ENCODE assay signal across 8 mouse cellular contexts in genomic region chr17:24550416-24551049, GRCm38 (mm10). TPM values are rescaled to one million over a fixed set of nuclear protein-coding genes. Genes with fewer than 3 reads are reported as not detected.
DNase-seq lines count a peak whose midpoint lies in the region; ATAC-seq lines count a peak whose summit lies in the region.

No protein-coding gene starts in this region.

- peak; percentile 78 for DNase-seq in right cerebral cortex, adult 18-20 months
- DNase-seq in right cerebral cortex, postnatal 25 days: no peak
- peak; percentile 79 for DNase-seq in embryonic facial prominence, embryonic 11.5 days (ENCODE audit: low spot score)
- DNase-seq in kidney, adult 11 months: peak; percentile 75

- peak overlapping the region; percentile 89 for H3K4me2 ChIP-seq in embryonic facial prominence, embryonic 11.5 days (ENCODE audit: low read depth, low read length)
- peak overlapping the region; percentile 51 for H3K4me2 ChIP-seq in limb, embryonic 15.5 days
- H3K4me2 ChIP-seq in midbrain, embryonic 15.5 days: peak overlapping the region; percentile 87
- H3K4me2 ChIP-seq in stomach, embryonic 14.5 days (replicated peaks; ENCODE audit: low read depth, low read length): peak overlapping the region; percentile 70

- peak; percentile 86 for ATAC-seq in embryonic facial prominence, embryonic 11.5 days (replicated peaks; ENCODE audit: insufficient number of reproducible peaks, low FRiP score, low TSS enrichment, low read depth)
- peak; percentile 25 for ATAC-seq in granulocyte monocyte progenitor cell, adult 5-6 weeks (replicated peaks; ENCODE audit: poor library complexity, severe bottlenecking)
- peak; percentile 40 for ATAC-seq in limb, embryonic 15.5 days (ENCODE audit: insufficient number of reproducible peaks, low FRiP score, low TSS enrichment, low read depth)
- peak; percentile 85 for ATAC-seq in midbrain, embryonic 15.5 days (replicated peaks)
- ATAC-seq in stomach, embryonic 14.5 days (ENCODE audit: insufficient number of reproducible peaks, insufficient read depth, low FRiP score, low read depth): peak; percentile 68

- no peaks in the 10 kb centered on the region for H3K27me3 ChIP-seq in embryonic facial prominence, embryonic 11.5 days (ENCODE audit: control insufficient read depth, insufficient read depth, low read length)
- H3K27me3 ChIP-seq in limb, embryonic 15.5 days: no peaks in the 10 kb centered on the region
- 0 out of 2 replicates have a peak, but pooled peaks cover 6% of the 10 kb centered on the region for H3K27me3 ChIP-seq in midbrain, embryonic 15.5 days (replicated peaks)
- no peaks in the 10 kb centered on the region for H3K27me3 ChIP-seq in stomach, embryonic 14.5 days (ENCODE audit: control insufficient read depth, insufficient read depth, low read length)

- no peaks in the 10 kb centered on the region for H3K9me3 ChIP-seq in embryonic facial prominence, embryonic 11.5 days (replicated peaks; ENCODE audit: control insufficient read depth, low read length)
- H3K9me3 ChIP-seq in limb, embryonic 15.5 days: no peaks in the 10 kb centered on the region
- H3K9me3 ChIP-seq in midbrain, embryonic 15.5 days: no peaks in the 10 kb centered on the region
- no peaks in the 10 kb centered on the region for H3K9me3 ChIP-seq in stomach, embryonic 14.5 days (ENCODE audit: control insufficient read depth, low read depth, low read length)

- peak overlapping the region; percentile 90 for H3K4me3 ChIP-seq in embryonic facial prominence, embryonic 11.5 days (ENCODE audit: low read depth, low read length)
- peak overlapping the region; percentile 73 for H3K4me3 ChIP-seq in limb, embryonic 15.5 days
- peak overlapping the region; percentile 91 for H3K4me3 ChIP-seq in midbrain, embryonic 15.5 days
- peak overlapping the region; percentile 90 for H3K4me3 ChIP-seq in stomach, embryonic 14.5 days (ENCODE audit: low read depth, low read length)

- H3K36me3 ChIP-seq in embryonic facial prominence, embryonic 11.5 days (replicated peaks; ENCODE audit: control insufficient read depth, insufficient read depth, low read depth, low read length): no peaks in the 10 kb centered on the region
- no peaks in the 10 kb centered on the region for H3K36me3 ChIP-seq in limb, embryonic 15.5 days
- no peaks in the 10 kb centered on the region for H3K36me3 ChIP-seq in midbrain, embryonic 15.5 days (replicated peaks)
- H3K36me3 ChIP-seq in stomach, embryonic 14.5 days (ENCODE audit: control insufficient read depth, insufficient read depth, low read length): no peaks in the 10 kb centered on the region

- peak overlapping the region; percentile 93 for H3K27ac ChIP-seq in embryonic facial prominence, embryonic 11.5 days (replicated peaks; ENCODE audit: low read depth, low read length)
- H3K27ac ChIP-seq in limb, embryonic 15.5 days: peak overlapping the region; percentile 94
- peak overlapping the region; percentile 89 for H3K27ac ChIP-seq in midbrain, embryonic 15.5 days
- H3K27ac ChIP-seq in stomach, embryonic 14.5 days (ENCODE audit: low read length): peak overlapping the region; percentile 96

- no peaks in the 10 kb centered on the region; the same call in 1 of the 2 replicates for H3K4me1 ChIP-seq in embryonic facial prominence, embryonic 11.5 days (ENCODE audit: control insufficient read depth, insufficient read depth, low read length)
- peaks cover 39% of the 10 kb centered on the region for H3K4me1 ChIP-seq in limb, embryonic 15.5 days
- H3K4me1 ChIP-seq in midbrain, embryonic 15.5 days: peaks cover 34% of the 10 kb centered on the region
- H3K4me1 ChIP-seq in stomach, embryonic 14.5 days (ENCODE audit: control insufficient read depth, insufficient read depth, low read length): peaks cover 22% of the 10 kb centered on the region; the same call in 1 of the 2 replicates

- under 1% methylated on average over 40 of the region's 44 CpGs for WGBS in embryonic facial prominence, embryonic 11.5 days
- WGBS in limb, embryonic 15.5 days: under 1% methylated on average over 42 of the region's 44 CpGs
- WGBS in midbrain, embryonic 15.5 days: under 1% methylated on average over 44 of the region's 44 CpGs
- under 1% methylated on average over 44 of the region's 44 CpGs for WGBS in stomach, embryonic 14.5 days

- peak overlapping the region; percentile 90 for H3K9ac ChIP-seq in embryonic facial prominence, embryonic 11.5 days (replicated peaks; ENCODE audit: low read length)
- H3K9ac ChIP-seq in limb, embryonic 15.5 days: peak overlapping the region; percentile 87
- peak overlapping the region; percentile 83 for H3K9ac ChIP-seq in midbrain, embryonic 15.5 days
- H3K9ac ChIP-seq in stomach, embryonic 14.5 days (replicated peaks; ENCODE audit: low read depth, low read length): peak overlapping the region; percentile 93

RNA-seq across cellular contexts. Expression of gene Pkd1, which starts 0.9 kb away (rescaled TPM):
- 9.6 and 16.6 TPM in 2 replicates for polyA plus RNA-seq in embryonic facial prominence, embryonic 11.5 days (2014; fragmentation: Nextera tagmentation; extraction: Ambion mirVana)
- 18.9 and 19.0 TPM in 2 replicates for total RNA-seq in granulocyte monocyte progenitor cell, adult 5-6 weeks (2014; fragmentation: Nextera tagmentation)
- 5.9 and 9.1 TPM in 2 replicates for total RNA-seq in granulocyte monocyte progenitor cell, adult 5-6 weeks (2017)
- polyA plus RNA-seq in limb, embryonic 15.5 days (2015; fragmentation: Nextera tagmentation; extraction: Ambion mirVana): 32.1 and 37.9 TPM in 2 replicates
- 29.0 and 29.8 TPM in 2 replicates for polyA plus RNA-seq in midbrain, embryonic 15.5 days (2015; fragmentation: Nextera tagmentation; extraction: Ambion mirVana)
- 27.3 and 35.9 TPM in 2 replicates for polyA plus RNA-seq in stomach, embryonic 14.5 days (2014; fragmentation: Nextera tagmentation; extraction: Ambion mirVana)

RNA-seq across cellular contexts. Expression of gene Rab26, which starts 16.5 kb away (rescaled TPM):
- polyA plus RNA-seq in embryonic facial prominence, embryonic 11.5 days (2014; fragmentation: Nextera tagmentation; extraction: Ambion mirVana): 1.4 and 1.8 TPM in 2 replicates
- 0.77 TPM in 1 of 2 replicates, not detected in the other for total RNA-seq in granulocyte monocyte progenitor cell, adult 5-6 weeks (2014; fragmentation: Nextera tagmentation)
- 1.1 TPM in 1 of 2 replicates, not detected in the other for total RNA-seq in granulocyte monocyte progenitor cell, adult 5-6 weeks (2017)
- polyA plus RNA-seq in limb, embryonic 15.5 days (2015; fragmentation: Nextera tagmentation; extraction: Ambion mirVana): 3.0 and 3.8 TPM in 2 replicates
- 8.4 and 8.8 TPM in 2 replicates for polyA plus RNA-seq in midbrain, embryonic 15.5 days (2015; fragmentation: Nextera tagmentation; extraction: Ambion mirVana)
- polyA plus RNA-seq in stomach, embryonic 14.5 days (2014; fragmentation: Nextera tagmentation; extraction: Ambion mirVana): 3.0 and 3.2 TPM in 2 replicates

RNA-seq across cellular contexts. Expression of gene Traf7, which starts 22.8 kb away (rescaled TPM):
- polyA plus RNA-seq in embryonic facial prominence, embryonic 11.5 days (2014; fragmentation: Nextera tagmentation; extraction: Ambion mirVana): 86.1 and 88.2 TPM in 2 replicates
- total RNA-seq in granulocyte monocyte progenitor cell, adult 5-6 weeks (2014; fragmentation: Nextera tagmentation): 83.9 and 102 TPM in 2 replicates
- total RNA-seq in granulocyte monocyte progenitor cell, adult 5-6 weeks (2017): 61.5 and 104 TPM in 2 replicates
- 89.8 and 104 TPM in 2 replicates for polyA plus RNA-seq in limb, embryonic 15.5 days (2015; fragmentation: Nextera tagmentation; extraction: Ambion mirVana)
- polyA plus RNA-seq in midbrain, embryonic 15.5 days (2015; fragmentation: Nextera tagmentation; extraction: Ambion mirVana): 108 and 112 TPM in 2 replicates
- 87.6 and 97.3 TPM in 2 replicates for polyA plus RNA-seq in stomach, embryonic 14.5 days (2014; fragmentation: Nextera tagmentation; extraction: Ambion mirVana)

Comparison
In these comparisons a context has a peak if more than half of its experiments do, and no peak if none do; other contexts are left out.
1. ATAC-seq: peak in every context shown above with its lines; median percentile 86 in embryonic facial prominence, embryonic 11.5 days; 85 in midbrain, embryonic 15.5 days; 68 in stomach, embryonic 14.5 days; 40 in limb, embryonic 15.5 days; 25 in granulocyte monocyte progenitor cell, adult 5-6 weeks.